Mouse (Mus musculus) heart, embryonic 10.5 days (tissue): ENCODE data around the gene Chchd1. TPM values are rescaled to one million over a fixed set of nuclear protein-coding genes. Genes with fewer than 3 reads are reported as not detected.
"Not testable (repeated sequence)": the region's sequence is repeated elsewhere in the genome, so short reads cannot be mapped to it uniquely, and the experiment has no call there.

Source experiments
- DNase-seq: peaks from one replicate; pipeline ENCODE4 v3.0.0-alpha.2; 2017; ENCODE audit warnings: low spot score
- H3K27ac ChIP-seq: fragments of 300-500 bp; sonication (generic); 2 replicates; pipeline ENCODE4 v1.5.1; 2016; ENCODE audit warnings: mild to moderate bottlenecking
- H3K27me3 ChIP-seq: fragments of 300-500 bp; sonication (generic); 2 replicates; pipeline ENCODE4 v1.6.1; 2016; ENCODE audit warnings: mild to moderate bottlenecking; ENCODE audit not compliant: poor library complexity, insufficient read depth, severe bottlenecking
- H3K36me3 ChIP-seq: fragments of 300-500 bp; sonication (generic); 2 replicates; pipeline ENCODE4 v1.6.1; 2016; ENCODE audit warnings: mild to moderate bottlenecking, moderate library complexity
- H3K4me1 ChIP-seq: fragments of 300-500 bp; sonication (generic); 2 replicates; pipeline ENCODE4 v1.6.1; 2016; ENCODE audit warnings: mild to moderate bottlenecking
- H3K4me3 ChIP-seq: fragments of 300-500 bp; sonication (generic); 2 replicates; pipeline ENCODE4 v1.5.1; 2016; ENCODE audit warnings: mild to moderate bottlenecking, moderate library complexity
- H3K9me3 ChIP-seq: fragments of 300-500 bp; sonication (generic); 2 replicates; pipeline ENCODE4 v1.6.1; 2016; ENCODE audit warnings: mild to moderate bottlenecking, moderate library complexity
- WGBS: fragments of 180-500 bp; shearing (Covaris S2); methylation state at CpG from one replicate; pipeline ENCODE4 v1.1.7; 2016; 5-methylcytosine and 5-hydroxymethylcytosine counted together
- polyA plus RNA-seq: library from polyadenylated mRNA; unstranded; fragments of >200 nt; fragmentation: Nextera tagmentation; extraction: Ambion mirVana; gene quantifications from 2 replicates; pipeline ENCODE4 v1.2.1, GENCODE M21; 2016

Gene Chchd1
- polyA plus RNA-seq, 1 experiment from 2014 or later: 224 TPM

GRCm38 (mm10) chr14:20694185-20694883 is 8.5 kb upstream of the Chchd1 start:
- Histone ChIP-seq H3K4me1 (peaks cover 53% of the 10 kb centered on the region), H3K27ac (peak overlapping the region; percentile 96), H3K27me3 (no peaks in the 10 kb centered on the region), H3K4me3 (peak overlapping the region; percentile 81), H3K36me3 (peaks cover 68% of the 10 kb centered on the region), H3K9me3 (no peaks in the 10 kb centered on the region)
- 47% methylated on average over 13 of the region's 13 CpGs for WGBS
- no peak for DNase-seq

- DNase-seq: peak; percentile 95
These were observed 7.7 kb upstream of the Chchd1 start, which contains the start of gene Fut11 for GRCm38 (mm10) chr14:20694884-20695760. TSS of gene Fut11 (plus strand) at chr14:20694968.

GRCm38 (mm10) chr14:20695761-20696520 is 6.9 kb upstream of the Chchd1 start:
- peak overlapping the region; percentile 96 for H3K27ac ChIP-seq
- H3K4me3 ChIP-seq: peak overlapping the region; percentile 81
- H3K36me3 ChIP-seq: peaks cover 58% of the 10 kb centered on the region
- 15% methylated on average over 27 of the region's 27 CpGs for WGBS
- no peaks in the 10 kb centered on the region for H3K27me3 ChIP-seq
- DNase-seq: no peak
- no peaks in the 10 kb centered on the region for H3K9me3 ChIP-seq
- peaks cover 54% of the 10 kb centered on the region for H3K4me1 ChIP-seq

More at GRCm38 (mm10) chr14:20694884-20695760, 7.7 kb upstream of the Chchd1 start, which contains the start of gene Fut11:
- H3K27ac ChIP-seq: peak within 1 kb of the TSS; percentile 96
- peaks cover 62% of the 10 kb centered on the region for H3K36me3 ChIP-seq
- H3K4me3 ChIP-seq: peak within 1 kb of the TSS; percentile 81
- H3K4me1 ChIP-seq: peaks cover 53% of the 10 kb centered on the region
- H3K9me3 ChIP-seq: no peaks in the 10 kb centered on the region
- under 1% methylated on average over 111 of the region's 111 CpGs for WGBS
- no peaks in the 10 kb centered on the region for H3K27me3 ChIP-seq

- WGBS: 30% methylated on average over 1 of the region's 1 CpGs
- H3K36me3 ChIP-seq: peaks cover 48% of the 10 kb centered on the region
- H3K27ac ChIP-seq: no peak overlapping the region
- peak overlapping the region; percentile 81 for H3K4me3 ChIP-seq
- H3K4me1 ChIP-seq: peaks cover 65% of the 10 kb centered on the region
- DNase-seq: no peak
- no peaks in the 10 kb centered on the region for H3K9me3 ChIP-seq
- H3K27me3 ChIP-seq: no peaks in the 10 kb centered on the region
These were observed 5.8 kb upstream of the Chchd1 start for GRCm38 (mm10) chr14:20696986-20697385.

- H3K27me3 ChIP-seq: no peaks in the 10 kb centered on the region
- 78% methylated on average over 2 of the region's 2 CpGs for WGBS
- H3K4me3 ChIP-seq: no peak overlapping the region
- peaks cover 32% of the 10 kb centered on the region for H3K36me3 ChIP-seq
- H3K27ac ChIP-seq: no peak overlapping the region
- no peak for DNase-seq
- peaks cover 64% of the 10 kb centered on the region for H3K4me1 ChIP-seq
- H3K9me3 ChIP-seq: no peaks in the 10 kb centered on the region
These were observed 4.3 kb upstream of the Chchd1 start for GRCm38 (mm10) chr14:20698515-20698914.

GRCm38 (mm10) chr14:20700362-20700761 is 2.4 kb upstream of the Chchd1 start:
- Histone ChIP-seq H3K4me3 (no peak overlapping the region), H3K36me3 (peaks cover 33% of the 10 kb centered on the region), H3K27ac (no peak overlapping the region), H3K27me3 (no peaks in the 10 kb centered on the region), H3K4me1 (peaks cover 46% of the 10 kb centered on the region), H3K9me3 (no peaks in the 10 kb centered on the region)
- no peak for DNase-seq
- 91% methylated on average over 3 of the region's 3 CpGs for WGBS

GRCm38 (mm10) chr14:20701554-20701953 is 1.3 kb upstream of the Chchd1 start:
- Histone ChIP-seq H3K4me3 (peak overlapping the region; percentile 83), H3K36me3 (peaks cover 35% of the 10 kb centered on the region), H3K9me3 (no peaks in the 10 kb centered on the region), H3K27ac (peak overlapping the region; percentile 98; the same call in 1 of the 2 replicates), H3K4me1 (peaks cover 36% of the 10 kb centered on the region), H3K27me3 (no peaks in the 10 kb centered on the region)
- no peak for DNase-seq
- WGBS: 78% methylated on average over 8 of the region's 8 CpGs

DNA sequence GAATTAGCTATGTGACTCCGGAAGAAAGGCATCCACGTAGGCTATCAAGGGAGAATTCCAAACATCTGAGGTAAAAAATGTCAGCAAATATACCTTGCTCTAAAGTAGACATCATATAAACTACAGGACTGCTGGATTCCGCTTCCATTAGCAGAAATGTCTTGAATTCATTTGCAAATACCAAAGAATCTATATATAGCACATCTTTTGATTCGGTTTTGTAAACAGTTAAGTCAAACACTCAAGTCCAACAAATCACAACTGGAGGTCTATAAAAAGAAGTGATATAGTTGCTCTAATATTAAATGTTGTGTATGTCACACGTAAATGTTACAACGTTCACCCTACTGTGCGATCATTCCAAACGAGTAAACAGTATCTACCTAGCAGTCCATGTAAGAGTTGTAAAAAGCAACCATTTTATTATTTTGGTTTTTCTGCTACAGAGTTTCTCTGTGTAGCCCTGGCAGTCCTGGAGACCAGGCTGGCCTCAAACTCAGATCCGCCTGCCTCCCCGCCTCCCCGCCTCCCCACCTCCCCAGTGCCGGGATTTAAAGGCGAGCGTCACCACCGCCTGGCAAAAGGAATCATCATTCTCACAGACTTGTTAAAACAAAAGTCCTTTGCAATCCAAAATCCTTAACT is 588 bp upstream of the Chchd1 start:
- no peak for DNase-seq
- WGBS: 9% methylated on average over 15 of the region's 15 CpGs

DNA sequence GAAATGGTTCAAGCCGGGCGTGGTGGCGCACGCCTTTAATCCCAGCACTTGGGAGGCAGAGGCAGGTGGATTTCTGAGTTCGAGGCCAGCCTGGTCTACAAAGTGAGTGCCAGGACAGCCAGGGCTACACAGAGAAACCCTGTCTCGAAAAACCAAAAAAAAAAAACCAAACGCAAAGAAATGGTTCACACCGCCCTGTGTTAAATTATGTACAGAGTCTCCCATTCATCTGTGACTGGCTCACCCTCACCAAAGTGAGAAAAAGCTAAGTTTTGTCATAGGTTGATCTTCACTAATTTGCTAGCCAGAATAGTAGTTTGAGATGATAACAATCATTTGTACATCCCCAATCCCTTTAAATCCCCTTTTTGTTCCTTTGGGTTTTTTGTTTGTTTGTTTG is 655 bp downstream of the Chchd1 start:
- Histone ChIP-seq H3K27ac (peak overlapping the region; percentile 98), H3K4me3 (peak overlapping the region; percentile 83), H3K36me3 (peaks cover 31% of the 10 kb centered on the region), H3K4me1 (peaks cover 24% of the 10 kb centered on the region)
- DNase-seq, H3K27me3 ChIP-seq, H3K9me3 ChIP-seq: not testable (repeated sequence)
- WGBS: 10% methylated on average over 8 of the region's 8 CpGs

More for the DNA sequence above, 588 bp upstream of the Chchd1 start:
- peaks cover 30% of the 10 kb centered on the region for H3K4me1 ChIP-seq
- H3K27ac ChIP-seq: peak overlapping the region; percentile 98
- no peaks in the 10 kb centered on the region for H3K9me3 ChIP-seq
- peaks cover 35% of the 10 kb centered on the region for H3K36me3 ChIP-seq
- peak overlapping the region; percentile 83 for H3K4me3 ChIP-seq
- H3K27me3 ChIP-seq: no peaks in the 10 kb centered on the region

- Histone ChIP-seq H3K27me3 (no peaks in the 10 kb centered on the region), H3K4me1 (peaks cover 24% of the 10 kb centered on the region), H3K9me3 (no peaks in the 10 kb centered on the region), H3K36me3 (peaks cover 48% of the 10 kb centered on the region), H3K4me3 (peak within 1 kb of the TSS; percentile 100), H3K27ac (peak within 1 kb of the TSS; percentile 98)
- peak; percentile 96 for DNase-seq
- WGBS: under 1% methylated on average over 80 of the region's 80 CpGs
These were observed 4.7 kb downstream of the Chchd1 start, which contains the start of gene Zswim8 for GRCm38 (mm10) chr14:20707201-20708190. TSS of gene Zswim8 (plus strand) at chr14:20707552.

DNA sequence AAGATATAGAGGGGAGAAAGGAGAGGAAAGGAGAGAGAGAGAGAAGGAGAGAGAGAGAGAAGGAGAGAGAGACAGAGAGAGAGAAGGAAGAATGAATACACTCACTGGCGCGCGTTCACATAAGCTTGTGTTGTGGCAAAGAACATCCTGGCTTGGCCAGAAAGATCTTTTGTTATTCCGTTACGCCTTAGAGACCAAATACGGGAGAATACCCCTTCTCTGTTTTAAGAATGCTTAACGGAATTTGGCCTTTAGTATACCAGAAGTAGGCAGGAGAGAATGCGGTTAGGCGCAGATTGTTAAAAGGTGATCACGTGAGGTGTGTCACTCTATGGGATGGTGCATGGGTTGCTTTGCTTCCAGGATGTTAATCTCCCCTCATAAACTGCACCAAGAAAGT is 5.4 kb downstream of the Chchd1 start:
- no peaks in the 10 kb centered on the region for H3K27me3 ChIP-seq
- peak overlapping the region; percentile 98 for H3K27ac ChIP-seq
- no peaks in the 10 kb centered on the region for H3K9me3 ChIP-seq
- peaks cover 30% of the 10 kb centered on the region for H3K4me1 ChIP-seq
- DNase-seq: no peak
- WGBS: 15% methylated on average over 10 of the region's 10 CpGs
- H3K36me3 ChIP-seq: peaks cover 56% of the 10 kb centered on the region
- peak overlapping the region; percentile 100 for H3K4me3 ChIP-seq
